Mouse (Mus musculus): ENCODE measurements at regions not wholly inside any gene's neighbourhood (a gene's known extent, or its start where the extent isn't known, plus 50 kb on each side); places are given as distances from the start of the nearest gene placed in this dataset.

DNA sequence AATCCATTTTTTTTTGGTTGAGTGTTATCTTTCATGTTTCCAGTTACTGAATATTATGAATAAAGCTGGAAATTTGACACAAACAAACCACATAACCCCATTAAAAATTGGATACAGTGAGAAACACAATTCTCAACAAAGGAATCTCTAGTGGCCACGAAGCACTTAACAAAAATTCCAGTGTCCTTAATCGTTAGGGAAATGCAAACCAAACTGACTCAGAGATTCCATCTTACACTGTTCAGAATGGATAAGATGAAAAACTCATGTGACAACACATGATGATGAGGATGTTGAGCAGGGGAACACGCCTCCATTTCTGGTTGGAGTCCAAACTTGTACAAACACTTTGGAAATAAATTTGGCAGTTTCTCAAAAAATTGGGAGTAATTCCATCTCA, 57.3 kb downstream of the Tktl2 start:
- TF ChIP-seq CTCF (IDR thresholded peaks at IDR 0.05; ENCODE audit: low read depth, low read length) (no peak), TAL1 (conservative IDR thresholded peaks at IDR 0.05; ENCODE audit: low read depth, low read length) (no peak), POLR2AphosphoS5 (IDR thresholded peaks at IDR 0.05; ENCODE audit: insufficient replicate concordance, low read depth, low read length) (no peak), GATA2 (IDR thresholded peaks at IDR 0.05; ENCODE audit: borderline replicate concordance, low read depth, low read length) (no peak), GATA1 (IDR thresholded peaks at IDR 0.05; ENCODE audit: borderline replicate concordance, low read length) (no peak)
- ATAC-seq (ENCODE audit: extremely low read depth, insufficient number of reproducible peaks, low FRiP score, poor library complexity, severe bottlenecking), result no peak

DNA sequence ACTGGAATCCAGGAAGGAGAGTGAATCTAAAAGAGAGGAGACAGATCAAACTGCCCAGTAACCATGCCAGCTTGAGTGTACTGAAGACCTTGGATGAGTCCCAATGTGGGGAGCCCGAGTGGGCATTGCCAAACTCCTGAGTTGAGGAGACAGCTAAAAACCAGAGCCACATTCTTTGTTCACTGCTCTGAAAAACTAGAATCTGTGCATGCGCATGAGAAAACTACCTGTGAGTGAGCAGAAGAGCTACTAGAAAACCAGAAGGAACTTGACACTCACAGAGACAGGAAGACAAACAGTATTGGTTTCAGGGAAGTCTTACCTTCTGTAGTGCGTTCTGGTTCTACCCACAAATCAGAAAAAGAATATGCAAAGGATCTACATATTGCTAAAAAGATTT, 74.6 kb downstream of the Tktl2 start:
- no peak for DNase-seq (ENCODE audit: low spot score)
- no peak overlapping the region for H3K4me3 ChIP-seq (ENCODE audit: low read depth, low read length)

More for the DNA sequence above, 57.3 kb downstream of the Tktl2 start:
- H3K9me3 ChIP-seq (replicated peaks), result no peaks in the 10 kb centered on the region
- H3K27me3 ChIP-seq (ENCODE audit: insufficient read depth, low read length), result no peaks in the 10 kb centered on the region
- H3K36me3 ChIP-seq (replicated peaks), result no peaks in the 10 kb centered on the region
- no peak overlapping the region for H3K4me3 ChIP-seq (ENCODE audit: low read depth, low read length)
- DNase-seq (ENCODE audit: low spot score), result no peak
- no peaks in the 10 kb centered on the region for H3K4me1 ChIP-seq (ENCODE audit: insufficient read depth, low read depth, low read length)

DNA sequence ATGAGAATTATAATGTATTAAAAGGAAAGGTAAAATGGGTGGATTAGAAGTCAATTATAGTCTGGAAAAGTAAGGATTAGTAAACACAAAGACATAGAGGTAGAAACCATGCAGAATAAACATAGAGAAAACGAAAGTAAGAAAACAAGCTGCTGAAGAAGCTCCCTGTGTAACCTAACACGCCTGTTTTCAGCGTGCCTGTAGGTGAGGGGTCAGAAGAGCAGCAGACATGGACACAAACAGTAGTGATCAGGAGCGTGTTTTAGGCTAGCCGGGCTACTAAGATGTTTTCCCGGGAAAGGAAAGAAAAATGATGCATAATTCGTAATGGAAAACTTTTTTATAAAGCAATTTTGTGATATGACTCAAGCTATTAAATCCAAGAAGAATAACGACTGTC, 75.3 kb downstream of the Tktl2 start:
- DNase-seq (ENCODE audit: low spot score) (no peak), ATAC-seq (ENCODE audit: extremely low read depth, insufficient number of reproducible peaks, low FRiP score, poor library complexity, severe bottlenecking) (no peak)
- no peaks in the 10 kb centered on the region for H3K36me3 ChIP-seq (replicated peaks)
- peak overlapping the region; percentile 54; the same call in 1 of the 2 replicates for H3K4me3 ChIP-seq (ENCODE audit: low read depth, low read length)
- no peaks in the 10 kb centered on the region for H3K9me3 ChIP-seq (replicated peaks)
- TF ChIP-seq POLR2AphosphoS5 (IDR thresholded peaks at IDR 0.05; ENCODE audit: insufficient replicate concordance, low read depth, low read length) (no peak), TAL1 (conservative IDR thresholded peaks at IDR 0.05; ENCODE audit: low read depth, low read length) (no peak), CTCF (IDR thresholded peaks at IDR 0.05; ENCODE audit: low read depth, low read length) (no peak), GATA2 (IDR thresholded peaks at IDR 0.05; ENCODE audit: borderline replicate concordance, low read depth, low read length) (no peak), GATA1 (IDR thresholded peaks at IDR 0.05; ENCODE audit: borderline replicate concordance, low read length) (no peak)
- H3K4me1 ChIP-seq (ENCODE audit: insufficient read depth, low read depth, low read length), result peaks cover 2% of the 10 kb centered on the region
- H3K27me3 ChIP-seq (ENCODE audit: insufficient read depth, low read length), result no peaks in the 10 kb centered on the region

More for the DNA sequence above, 74.6 kb downstream of the Tktl2 start:
- no peaks in the 10 kb centered on the region for H3K36me3 ChIP-seq (replicated peaks)
- ATAC-seq (ENCODE audit: extremely low read depth, insufficient number of reproducible peaks, low FRiP score, poor library complexity, severe bottlenecking), result no peak
- TF ChIP-seq POLR2AphosphoS5 (IDR thresholded peaks at IDR 0.05; ENCODE audit: insufficient replicate concordance, low read depth, low read length) (no peak), GATA1 (IDR thresholded peaks at IDR 0.05; ENCODE audit: borderline replicate concordance, low read length) (no peak), TAL1 (conservative IDR thresholded peaks at IDR 0.05; ENCODE audit: low read depth, low read length) (no peak)
- no peaks in the 10 kb centered on the region for H3K9me3 ChIP-seq (replicated peaks)
- H3K27me3 ChIP-seq (ENCODE audit: insufficient read depth, low read length), result no peaks in the 10 kb centered on the region
- H3K4me1 ChIP-seq (ENCODE audit: insufficient read depth, low read depth, low read length), result peaks cover 2% of the 10 kb centered on the region

DNA sequence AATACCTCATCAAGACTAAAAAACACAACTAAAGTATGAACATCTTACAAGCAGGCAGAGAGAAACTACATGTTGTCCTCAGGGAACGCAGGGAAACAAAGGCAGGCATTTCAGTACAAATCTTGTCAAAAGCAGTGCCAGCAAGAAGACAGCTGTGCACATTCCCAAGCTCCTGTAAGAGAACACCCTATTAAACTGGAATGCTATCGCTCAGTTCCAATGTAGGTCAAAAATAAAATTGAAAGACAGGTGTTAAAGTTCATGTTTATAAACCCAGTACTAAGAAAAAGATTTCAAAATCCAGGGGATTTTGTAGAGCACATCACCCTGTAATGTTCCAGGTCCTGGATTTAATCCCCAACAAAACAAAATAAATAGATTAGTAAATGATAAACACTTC, 75.7 kb downstream of the Tktl2 start:
- TF ChIP-seq TAL1 (conservative IDR thresholded peaks at IDR 0.05; ENCODE audit: low read depth, low read length), result no peak
- TF ChIP-seq GATA2 (IDR thresholded peaks at IDR 0.05; ENCODE audit: borderline replicate concordance, low read depth, low read length), result no peak
- TF ChIP-seq CTCF (IDR thresholded peaks at IDR 0.05; ENCODE audit: low read depth, low read length), result no peak
- TF ChIP-seq POLR2AphosphoS5 (IDR thresholded peaks at IDR 0.05; ENCODE audit: insufficient replicate concordance, low read depth, low read length), result no peak
- no peak for TF ChIP-seq GATA1 (IDR thresholded peaks at IDR 0.05; ENCODE audit: borderline replicate concordance, low read length)
- H3K4me3 ChIP-seq (ENCODE audit: low read depth, low read length), result no peak overlapping the region

DNA sequence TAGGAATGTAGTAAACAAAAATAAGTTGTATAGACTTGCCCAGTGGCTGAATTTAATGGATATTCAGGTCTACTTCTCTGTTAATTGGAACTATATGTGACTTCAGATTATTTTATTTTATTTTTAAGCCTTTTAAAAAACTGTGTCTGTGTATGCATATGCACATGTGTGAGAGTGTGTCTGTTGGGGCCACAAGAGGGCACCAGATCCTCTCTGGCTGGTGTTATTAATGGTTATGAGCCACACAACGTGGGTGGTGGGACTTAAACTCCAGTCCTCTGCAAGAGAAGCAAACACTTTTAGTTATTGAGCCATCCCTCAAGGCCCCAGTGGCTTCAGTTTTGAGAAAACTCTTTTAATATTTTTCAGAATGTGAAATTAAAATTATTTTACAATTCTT, 77.9 kb downstream of the Tktl2 start:
- Histone ChIP-seq H3K9me3 (replicated peaks) (no peaks in the 10 kb centered on the region), H3K4me1 (ENCODE audit: insufficient read depth, low read depth, low read length) (peaks cover 2% of the 10 kb centered on the region), H3K27me3 (ENCODE audit: insufficient read depth, low read length) (no peaks in the 10 kb centered on the region), H3K36me3 (replicated peaks) (no peaks in the 10 kb centered on the region), H3K4me3 (ENCODE audit: low read depth, low read length) (no peak overlapping the region)
- TF ChIP-seq GATA1 (IDR thresholded peaks at IDR 0.05; ENCODE audit: borderline replicate concordance, low read length) (no peak), TAL1 (conservative IDR thresholded peaks at IDR 0.05; ENCODE audit: low read depth, low read length) (no peak), CTCF (IDR thresholded peaks at IDR 0.05; ENCODE audit: low read depth, low read length) (no peak), POLR2AphosphoS5 (IDR thresholded peaks at IDR 0.05; ENCODE audit: insufficient replicate concordance, low read depth, low read length) (no peak), GATA2 (IDR thresholded peaks at IDR 0.05; ENCODE audit: borderline replicate concordance, low read depth, low read length) (no peak)
- ATAC-seq (ENCODE audit: extremely low read depth, insufficient number of reproducible peaks, low FRiP score, poor library complexity, severe bottlenecking), result no peak
- DNase-seq (ENCODE audit: low spot score), result no peak

More for the DNA sequence above, 75.7 kb downstream of the Tktl2 start:
- DNase-seq (ENCODE audit: low spot score) (no peak), ATAC-seq (ENCODE audit: extremely low read depth, insufficient number of reproducible peaks, low FRiP score, poor library complexity, severe bottlenecking) (no peak)
- H3K4me1 ChIP-seq (ENCODE audit: insufficient read depth, low read depth, low read length), result peaks cover 2% of the 10 kb centered on the region
- H3K9me3 ChIP-seq (replicated peaks), result no peaks in the 10 kb centered on the region
- no peaks in the 10 kb centered on the region for H3K27me3 ChIP-seq (ENCODE audit: insufficient read depth, low read length)
- no peaks in the 10 kb centered on the region for H3K36me3 ChIP-seq (replicated peaks)

DNA sequence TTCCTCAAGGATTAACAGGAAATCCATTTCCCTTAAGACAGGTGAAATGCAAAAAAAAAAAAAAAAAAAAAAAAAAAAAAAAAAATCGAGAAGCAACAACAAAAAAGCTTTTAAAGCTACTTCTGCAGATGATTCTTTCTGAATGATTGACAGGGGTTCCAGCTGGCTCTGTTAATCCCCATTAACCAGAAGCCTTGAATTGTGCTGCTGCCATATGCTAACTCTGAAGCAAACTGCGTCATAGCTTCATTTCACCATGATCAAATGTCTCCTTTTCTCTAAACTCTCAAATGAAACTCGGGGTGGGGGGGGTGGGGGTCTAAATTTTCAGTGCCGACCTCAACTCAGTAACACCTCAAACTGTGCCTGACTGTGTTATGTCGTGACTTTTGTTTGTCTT, 80.7 kb downstream of the Npy5r start:
- H3K36me3 ChIP-seq (replicated peaks), result no peaks in the 10 kb centered on the region
- TF ChIP-seq GATA2 (IDR thresholded peaks at IDR 0.05; ENCODE audit: borderline replicate concordance, low read depth, low read length) (no peak), TAL1 (conservative IDR thresholded peaks at IDR 0.05; ENCODE audit: low read depth, low read length) (no peak), POLR2AphosphoS5 (IDR thresholded peaks at IDR 0.05; ENCODE audit: insufficient replicate concordance, low read depth, low read length) (no peak)
- no peaks in the 10 kb centered on the region for H3K9me3 ChIP-seq (replicated peaks)
- no peak for DNase-seq (ENCODE audit: low spot score)
- 0 out of 2 replicates have a peak, but pooled peaks cover 2% of the 10 kb centered on the region for H3K27me3 ChIP-seq (ENCODE audit: insufficient read depth, low read length)
- no peak for ATAC-seq (ENCODE audit: extremely low read depth, insufficient number of reproducible peaks, low FRiP score, poor library complexity, severe bottlenecking)
- H3K4me3 ChIP-seq (ENCODE audit: low read depth, low read length), result no peak overlapping the region
- no peaks in the 10 kb centered on the region for H3K4me1 ChIP-seq (ENCODE audit: insufficient read depth, low read depth, low read length)

DNA sequence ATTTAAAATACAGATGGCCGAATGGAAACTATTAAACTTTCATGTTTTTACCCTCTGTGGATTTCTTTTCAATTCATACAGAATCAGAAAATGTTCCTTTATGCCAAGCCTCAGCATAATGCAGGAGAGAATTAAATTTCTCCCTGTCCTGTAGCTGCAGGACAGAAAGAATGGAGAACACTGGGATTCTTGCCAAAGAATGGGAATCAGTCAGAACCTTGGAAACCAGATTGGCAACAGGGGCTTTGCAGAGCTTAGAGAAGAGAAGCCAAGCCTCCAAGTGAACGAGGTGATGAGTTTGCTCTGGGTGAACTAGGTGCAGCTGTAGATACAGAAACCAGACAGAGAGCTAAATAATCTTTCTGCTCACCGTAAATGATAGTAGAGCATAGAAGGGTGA, 64.6 kb downstream of the Npy5r start:
- no peaks in the 10 kb centered on the region for H3K4me1 ChIP-seq (ENCODE audit: insufficient read depth, low read depth, low read length)
- no peak for ATAC-seq (ENCODE audit: extremely low read depth, insufficient number of reproducible peaks, low FRiP score, poor library complexity, severe bottlenecking)

More for the DNA sequence above, 64.6 kb downstream of the Npy5r start:
- Histone ChIP-seq H3K36me3 (replicated peaks) (no peaks in the 10 kb centered on the region), H3K27me3 (ENCODE audit: insufficient read depth, low read length) (no peaks in the 10 kb centered on the region), H3K9me3 (replicated peaks) (no peaks in the 10 kb centered on the region), H3K4me3 (ENCODE audit: low read depth, low read length) (no peak overlapping the region)
- TF ChIP-seq GATA1 (IDR thresholded peaks at IDR 0.05; ENCODE audit: borderline replicate concordance, low read length) (no peak), GATA2 (IDR thresholded peaks at IDR 0.05; ENCODE audit: borderline replicate concordance, low read depth, low read length) (no peak), CTCF (IDR thresholded peaks at IDR 0.05; ENCODE audit: low read depth, low read length) (no peak), POLR2AphosphoS5 (IDR thresholded peaks at IDR 0.05; ENCODE audit: insufficient replicate concordance, low read depth, low read length) (no peak), TAL1 (conservative IDR thresholded peaks at IDR 0.05; ENCODE audit: low read depth, low read length) (no peak)
- DNase-seq (ENCODE audit: low spot score), result no peak

Measured in G1E (cell line).